Mouse (Mus musculus): ENCODE results near the gene Fam240a.
A peak's percentile ranks its signal among the peaks of the same experiment; 100 is the strongest.

Fam240a gene

DNA sequence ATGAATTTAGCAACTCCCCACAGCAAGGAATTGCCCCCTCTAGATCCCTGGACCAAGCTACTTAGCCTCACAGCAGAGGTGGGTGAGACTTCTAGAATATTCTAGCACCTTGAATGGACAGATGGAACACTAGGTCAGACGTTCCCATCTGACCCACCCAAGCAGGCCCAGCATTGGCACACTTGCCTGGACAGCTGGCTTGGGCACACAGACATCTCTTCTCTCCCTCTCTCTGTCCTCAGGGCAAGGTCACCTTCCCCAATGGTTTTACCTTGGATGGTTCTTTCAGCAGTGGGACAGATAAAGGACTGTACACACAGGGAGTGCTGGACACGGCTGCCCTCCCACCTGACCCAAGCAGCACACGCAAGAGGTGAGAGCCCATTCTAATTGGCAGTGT is 24.1 kb downstream of the Fam240a start:
- DNase-seq = no peak

DNA sequence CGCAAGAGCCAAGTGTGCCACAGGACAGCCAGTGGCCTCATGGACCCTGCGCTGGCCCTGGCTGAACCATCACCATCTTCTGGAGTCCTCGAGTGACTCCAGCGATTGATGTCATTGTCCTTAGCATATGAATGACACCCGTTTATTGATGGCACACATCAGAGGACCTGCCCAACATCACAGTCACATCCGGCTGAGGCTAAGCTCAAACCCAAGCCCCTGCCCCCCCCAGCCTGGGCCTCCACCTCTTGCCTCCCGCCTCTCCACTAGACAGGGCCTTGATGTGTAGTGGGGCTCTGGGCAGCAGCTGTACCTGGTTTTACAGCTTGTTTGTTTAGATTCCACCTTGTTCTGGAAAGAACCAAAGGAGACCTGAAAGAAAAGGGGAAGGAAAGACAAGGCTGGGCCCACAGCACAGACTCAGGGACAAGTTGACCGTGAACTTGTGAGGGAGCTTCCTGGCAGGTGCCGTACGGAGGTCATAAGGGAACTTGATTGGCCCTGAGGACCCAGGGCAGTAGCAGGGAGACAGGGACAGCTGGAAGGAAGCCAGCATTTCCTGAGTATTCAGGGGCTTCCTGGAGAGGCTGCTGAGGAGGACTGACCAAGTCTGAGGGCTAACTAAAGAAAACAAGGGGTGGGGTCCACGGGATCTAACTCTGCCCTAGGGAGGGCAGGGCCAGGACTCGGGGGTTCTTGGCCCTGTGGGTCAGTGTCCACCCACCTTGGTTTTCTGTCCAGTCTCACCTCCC is 25.4 kb downstream of the Fam240a start:
- no peak for DNase-seq

DNA sequence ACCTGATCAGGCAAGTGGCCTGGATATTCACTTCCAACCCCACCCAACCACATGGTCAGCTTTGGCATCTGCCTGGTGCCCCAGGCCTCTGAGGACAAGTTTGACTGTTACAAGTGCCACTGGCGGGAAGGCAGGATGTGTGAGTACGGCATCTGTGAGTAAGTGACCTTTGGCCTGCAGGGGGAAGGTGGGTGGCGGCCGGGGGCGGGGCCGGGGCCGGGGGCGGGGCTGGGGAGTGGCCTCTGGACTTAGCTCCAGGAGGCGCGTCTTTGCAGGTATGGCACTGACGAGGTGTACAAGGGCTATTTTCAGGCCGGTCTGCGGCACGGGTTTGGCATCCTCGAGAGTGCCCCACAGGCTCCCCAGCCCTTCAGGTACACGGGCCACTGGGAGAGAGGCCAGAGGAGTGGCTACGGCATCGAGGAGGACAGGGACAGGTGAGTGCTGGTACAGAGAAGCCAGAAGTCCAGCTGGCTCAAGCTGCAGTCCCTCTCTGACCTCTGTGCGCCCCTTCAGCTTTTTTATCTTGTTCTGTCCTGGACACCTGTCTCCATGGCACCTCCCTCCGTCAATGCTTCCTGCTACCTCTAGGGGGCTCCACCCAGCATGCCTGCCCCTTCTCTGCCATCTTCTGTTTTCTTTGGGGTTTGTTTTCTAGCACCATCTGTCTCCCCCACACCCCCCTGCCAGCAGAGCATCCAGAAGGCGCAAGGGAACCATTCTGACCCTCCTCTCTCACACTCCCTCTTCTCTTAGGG is 26.5 kb downstream of the Fam240a start:
- no peak for DNase-seq

DNA sequence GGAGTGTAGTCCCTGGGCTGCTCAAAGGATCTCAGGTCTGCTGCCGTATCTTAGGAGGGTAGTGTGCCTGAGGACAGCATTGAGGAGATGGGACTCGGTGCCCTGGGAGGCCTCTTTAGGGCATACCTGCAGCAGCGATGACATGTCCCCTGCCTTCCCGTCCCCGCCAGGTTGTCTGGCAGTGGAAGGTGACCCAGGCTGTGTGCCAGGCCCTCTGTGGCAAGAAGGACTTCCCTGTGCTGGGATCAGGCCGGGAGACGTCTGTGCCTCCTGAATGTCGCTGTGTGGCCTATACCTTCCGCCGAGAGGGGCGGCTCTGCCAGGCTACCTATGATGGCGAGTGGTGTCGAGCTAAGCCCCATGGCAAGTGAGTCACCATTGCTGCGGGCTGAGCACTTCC is 27.7 kb downstream of the Fam240a start:
- DNase-seq = no peak

DNA sequence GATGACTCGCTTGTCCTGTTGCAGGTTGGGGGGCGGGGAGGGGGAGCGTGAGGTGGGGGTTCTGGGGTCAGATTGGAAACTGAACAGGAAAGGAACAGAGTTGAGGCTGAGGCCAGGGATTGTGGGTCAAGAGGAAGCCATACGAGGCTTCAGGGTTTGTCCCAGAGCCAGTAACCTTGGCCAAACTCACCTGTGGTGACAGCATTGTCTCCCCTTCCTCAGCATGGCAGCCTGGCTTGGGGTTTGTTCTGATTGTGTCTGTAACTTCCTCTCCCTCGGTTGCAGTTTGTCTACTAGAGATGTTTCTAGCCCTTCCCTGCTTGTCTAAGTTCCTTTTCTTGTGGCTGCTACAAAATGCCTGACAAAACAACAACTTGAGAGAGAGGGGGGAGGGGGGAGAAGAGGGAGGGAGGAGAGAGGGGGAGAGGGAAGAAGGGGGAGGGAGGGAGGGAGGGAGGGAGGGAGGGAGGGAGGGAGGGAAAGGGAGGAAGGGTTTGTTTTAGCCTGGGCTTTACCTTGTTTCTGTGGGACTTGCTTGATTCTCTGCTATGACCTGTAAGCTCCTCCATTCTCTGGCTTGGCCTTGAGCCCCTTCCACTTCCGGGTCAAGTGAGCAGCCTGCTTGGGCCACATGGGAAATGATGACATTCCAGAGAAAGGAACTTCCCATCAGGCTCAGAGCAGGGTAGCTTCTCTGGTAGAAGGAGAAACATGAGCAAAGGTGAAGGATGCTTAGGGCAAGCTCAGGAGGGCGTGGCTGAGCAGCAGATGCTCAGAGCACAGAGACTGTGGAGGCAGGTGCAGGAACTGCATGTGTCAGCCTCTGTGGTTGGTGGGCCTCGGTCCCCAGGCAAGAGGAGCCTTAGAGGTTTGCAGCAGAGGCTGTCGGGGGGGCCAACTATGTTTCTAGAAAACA is 29.0 kb downstream of the Fam240a start:
- no peak for DNase-seq

DNA sequence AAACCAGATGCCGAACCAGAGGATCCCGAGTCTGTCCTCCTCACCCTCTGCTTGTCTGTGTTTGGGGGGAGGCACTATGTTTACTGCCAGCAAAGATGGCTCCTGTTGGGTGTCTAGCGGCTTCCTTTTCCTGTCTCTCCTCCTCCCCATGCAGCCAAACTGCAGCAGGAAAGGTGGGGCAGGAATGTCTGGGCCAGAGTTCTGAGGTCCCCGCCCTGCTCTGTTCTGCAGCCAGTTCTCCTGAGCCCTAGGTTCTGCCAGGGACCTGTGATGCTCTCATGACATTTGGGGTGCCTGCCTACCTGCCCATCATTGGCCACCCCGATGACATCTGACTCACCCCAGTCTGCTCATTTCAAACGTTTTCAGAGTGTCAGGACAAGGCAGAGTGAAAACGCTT is 34.7 kb downstream of the Fam240a start:
- no peak for DNase-seq

DNA sequence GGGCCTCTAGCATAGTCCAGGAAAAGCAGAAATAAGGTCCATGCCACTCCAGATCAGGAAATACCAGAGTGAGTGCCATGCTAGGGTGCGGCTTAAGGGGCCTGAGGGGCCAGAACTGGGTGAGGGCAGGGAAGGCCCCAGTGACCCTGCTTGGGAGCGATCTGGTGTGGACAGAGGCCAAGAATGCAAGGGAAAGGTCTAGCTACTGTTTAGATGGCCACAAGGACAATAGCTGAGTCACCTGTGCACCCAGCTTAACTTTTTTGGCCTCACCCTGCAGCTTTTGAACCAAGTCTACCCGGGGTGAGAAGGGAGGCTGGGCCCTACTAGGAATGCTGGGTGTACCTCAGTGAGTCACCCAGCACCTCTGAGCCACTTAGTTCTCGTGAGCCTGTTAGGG is 35.9 kb downstream of the Fam240a start:
- no peak for DNase-seq

DNA sequence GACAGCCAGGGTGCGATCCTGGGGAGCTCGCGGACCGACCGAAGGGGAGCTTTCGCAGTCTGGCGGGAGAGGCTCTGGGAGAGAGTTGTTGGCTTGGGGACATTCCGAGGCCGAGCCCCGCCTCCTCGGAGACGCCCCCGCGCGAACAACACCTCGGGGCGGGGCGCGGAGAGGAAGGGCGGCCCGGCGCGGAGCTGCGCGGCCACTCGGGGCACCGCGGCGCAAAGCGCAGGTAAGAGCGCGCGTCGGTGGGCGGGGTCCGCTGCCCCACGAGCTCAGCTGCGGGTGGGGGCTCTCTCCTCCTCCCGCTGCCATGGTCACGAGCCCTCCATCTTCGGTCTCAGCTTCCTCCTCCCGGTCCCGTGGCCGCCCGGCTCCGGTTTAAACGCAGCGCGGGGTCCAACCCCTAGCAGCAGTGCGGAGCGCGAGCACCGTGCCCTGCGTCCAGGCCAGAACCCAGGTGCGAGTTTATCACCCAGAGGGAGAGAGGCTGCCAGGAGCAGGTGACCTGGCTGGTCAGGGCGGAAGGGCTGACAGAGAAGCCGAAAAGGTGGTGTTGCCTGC is 36.6 kb downstream of the Fam240a start, which contains the start of gene Tmie:
Gene Tmie (minus strand): TSS at position 116 of the 564 bp plus-strand sequence.
- DNase-seq = peak; percentile 43

DNA sequence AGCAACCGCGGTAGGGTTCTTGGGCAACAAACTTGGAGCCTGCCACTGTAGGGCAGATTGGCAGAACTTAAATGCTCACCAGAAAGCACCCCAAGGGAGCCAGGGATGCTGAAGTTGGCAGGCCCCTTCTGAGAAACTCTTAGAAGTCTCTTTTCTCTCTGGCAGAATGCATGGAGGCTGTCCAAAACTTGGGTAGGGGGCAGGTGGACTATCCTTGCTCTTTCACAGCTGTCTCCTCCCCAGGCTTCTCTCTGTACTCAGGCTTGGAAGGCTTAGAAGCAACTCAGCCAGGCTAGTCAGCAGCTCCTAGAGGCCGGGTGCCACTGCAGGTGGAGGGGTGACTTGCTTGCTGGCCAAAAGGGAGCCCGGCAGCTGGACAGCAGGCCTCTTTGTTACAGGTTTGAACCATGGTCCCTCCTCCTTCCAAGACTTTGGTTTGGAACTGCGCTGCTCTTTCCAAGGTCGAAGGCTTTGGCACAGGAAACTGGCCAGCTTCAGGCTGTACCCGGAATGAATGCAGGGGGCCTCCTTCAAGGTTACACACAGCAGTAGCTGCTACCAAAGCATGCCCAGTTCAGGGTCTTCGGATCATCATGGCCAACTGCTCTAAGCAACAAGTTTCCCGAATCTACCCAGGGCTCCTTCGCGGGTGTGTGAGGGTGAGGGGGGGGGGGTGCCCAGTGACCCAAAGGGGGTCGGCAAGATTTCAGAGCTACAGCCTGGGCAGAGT is 37.3 kb downstream of the Fam240a start, which contains the start of gene Als2cl:
Gene Als2cl (plus strand): TSS at position 680 of the 730 bp plus-strand sequence.
- DNase-seq = peak; percentile 26

DNA sequence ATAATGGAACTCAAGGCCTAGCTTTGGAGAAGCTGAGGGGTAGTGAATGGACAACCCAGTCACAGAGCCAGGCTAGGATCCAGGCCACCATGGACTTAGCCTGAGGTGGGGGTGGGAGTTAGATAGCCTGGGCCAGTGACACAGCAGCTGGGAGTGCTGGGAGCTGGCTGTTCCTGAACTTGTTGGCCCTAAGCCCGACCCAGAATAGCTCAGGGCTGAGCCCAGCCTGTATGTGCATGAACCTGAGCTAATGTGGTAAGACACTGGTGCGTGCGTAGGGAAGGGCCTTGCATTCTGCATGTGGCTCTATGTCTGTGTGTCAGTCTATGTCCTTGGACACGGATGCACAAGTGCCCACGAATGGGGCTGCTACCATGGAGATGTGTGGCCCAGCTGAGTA is 38.8 kb downstream of the Fam240a start:
- DNase-seq = no peak

DNA sequence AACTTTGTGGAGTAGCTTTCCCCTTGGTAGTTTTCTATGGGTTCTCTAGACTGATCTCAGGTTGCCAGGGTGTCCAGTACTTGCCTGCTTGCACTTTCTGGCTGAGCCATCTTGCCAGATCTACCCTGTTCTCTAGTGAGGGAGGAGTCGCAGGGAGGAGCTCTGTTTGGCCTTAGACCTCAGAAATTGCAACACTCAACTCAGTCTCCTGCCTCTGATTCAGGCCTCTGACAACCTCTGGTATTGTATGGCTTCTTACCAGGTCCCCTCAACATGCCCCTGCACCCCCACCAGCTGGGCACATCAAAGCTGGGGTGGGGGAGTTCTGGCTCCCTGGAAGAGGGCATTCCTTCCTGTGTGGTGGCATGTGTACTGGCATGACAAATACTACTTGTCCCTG is 39.3 kb downstream of the Fam240a start:
- no peak for DNase-seq

DNA sequence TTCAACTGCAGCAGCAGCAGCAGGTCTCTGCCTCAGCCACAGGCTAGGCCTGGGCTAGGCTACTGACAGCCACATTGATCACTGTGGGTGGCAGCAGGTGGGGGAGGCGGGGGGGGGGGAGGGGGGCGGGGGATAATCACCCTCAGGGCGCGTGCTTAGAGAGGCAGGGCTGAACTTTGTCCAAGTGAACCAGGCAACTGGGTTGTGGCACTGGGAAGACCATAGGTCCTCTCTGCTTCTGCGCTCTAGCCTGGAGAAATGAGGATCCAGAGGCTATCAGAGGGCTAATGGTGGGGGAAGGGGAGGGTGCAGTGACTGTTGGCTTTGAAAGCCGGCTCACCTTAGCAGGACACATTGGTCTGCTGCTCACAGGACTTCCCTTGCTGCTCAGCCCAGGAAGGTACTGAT is 41.4 kb downstream of the Fam240a start:
- no peak for DNase-seq

DNA sequence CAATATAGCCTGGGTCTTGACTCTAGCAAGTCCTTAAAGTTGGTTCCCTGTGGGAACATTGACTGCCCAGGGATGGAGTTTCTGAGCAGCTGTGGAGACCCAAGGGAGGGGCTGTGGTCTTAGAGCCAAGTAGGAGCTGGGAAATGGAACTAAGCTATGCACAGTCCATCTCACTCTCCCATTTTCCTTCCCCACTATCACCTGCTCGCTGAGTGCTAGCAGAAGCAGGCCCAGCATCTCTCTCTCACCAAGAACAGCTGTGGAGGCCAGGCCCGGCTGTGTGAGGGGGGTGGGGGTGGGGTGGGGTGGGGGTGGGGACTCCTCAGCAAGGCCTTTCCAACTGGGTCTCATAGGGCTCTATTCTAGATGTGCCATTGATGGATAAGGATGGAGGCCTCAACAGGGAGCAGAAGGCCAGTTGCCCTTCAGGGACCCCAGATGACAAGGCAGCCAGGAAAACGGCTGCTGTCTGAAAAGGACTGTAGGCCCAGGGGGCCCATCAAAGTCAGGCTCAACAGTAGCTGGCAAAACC is 41.9 kb downstream of the Fam240a start:
- no peak for DNase-seq

DNA sequence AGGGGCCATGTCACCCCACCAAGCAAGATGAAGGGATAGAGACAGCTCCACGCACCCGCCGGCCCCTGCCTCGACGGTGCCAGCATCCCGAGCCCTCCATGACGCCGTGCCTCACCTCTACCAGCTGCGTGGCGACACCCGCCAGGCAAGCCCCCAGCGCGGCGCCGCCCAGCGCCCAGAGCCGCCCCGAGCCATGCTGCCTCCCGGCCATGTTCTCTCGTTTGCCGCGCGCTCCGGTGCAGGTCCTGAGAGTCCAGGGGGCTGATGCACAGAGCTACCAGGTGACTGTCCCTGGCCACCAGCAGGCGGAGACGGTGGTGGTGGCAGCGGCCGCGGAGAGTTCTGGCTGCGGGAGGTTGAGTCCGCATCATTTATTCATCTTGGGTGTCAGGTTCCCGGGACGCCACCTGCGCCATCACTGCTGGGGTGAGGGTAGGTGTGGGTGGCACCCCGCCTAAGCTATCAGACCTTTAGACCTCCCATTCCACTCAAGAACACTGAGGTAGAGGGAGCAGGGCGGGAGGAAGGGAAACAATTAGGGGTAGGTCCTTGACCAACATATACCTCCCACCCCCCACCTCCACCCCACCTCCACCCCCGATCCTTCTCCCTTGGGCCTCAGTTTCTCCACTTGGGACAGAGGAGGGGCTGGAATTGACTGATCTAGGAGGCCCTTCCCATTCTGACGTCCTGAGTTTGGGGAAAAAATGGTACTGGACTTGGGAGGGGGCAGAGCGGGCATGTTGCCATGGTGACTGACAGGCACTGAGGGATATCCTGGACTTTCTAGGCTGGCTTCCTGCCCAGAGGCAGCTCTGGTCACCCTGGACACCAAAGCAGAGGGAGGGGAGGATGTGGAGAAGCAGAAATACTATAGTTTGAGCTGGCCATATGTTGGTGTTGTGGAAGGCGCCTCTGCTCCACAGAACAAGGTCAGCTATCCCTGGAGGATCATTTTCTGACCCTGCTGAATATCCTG is 42.7 kb downstream of the Fam240a start:
- DNase-seq = no peak

DNA sequence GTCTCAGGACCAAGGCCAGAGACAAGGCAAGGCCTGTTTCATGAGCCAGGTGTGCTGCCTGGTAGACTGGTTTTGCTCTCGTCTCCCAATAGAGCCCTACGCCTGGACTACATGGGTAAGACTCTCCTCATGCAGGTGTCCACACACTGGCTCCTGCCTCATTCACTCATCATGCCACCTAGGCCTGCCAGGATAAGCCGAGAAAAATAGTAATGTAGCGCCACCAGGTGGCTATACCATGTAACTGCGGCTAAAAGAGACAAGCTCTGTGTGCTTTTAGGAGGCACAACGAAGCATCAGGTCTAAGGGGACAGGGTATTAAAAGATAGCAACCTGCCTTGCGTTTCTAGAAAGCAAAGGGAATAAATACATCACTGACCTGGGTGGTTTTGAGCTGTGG is 45.6 kb downstream of the Fam240a start:
- peak; percentile 55 for DNase-seq
